In the genomic region with DNA sequence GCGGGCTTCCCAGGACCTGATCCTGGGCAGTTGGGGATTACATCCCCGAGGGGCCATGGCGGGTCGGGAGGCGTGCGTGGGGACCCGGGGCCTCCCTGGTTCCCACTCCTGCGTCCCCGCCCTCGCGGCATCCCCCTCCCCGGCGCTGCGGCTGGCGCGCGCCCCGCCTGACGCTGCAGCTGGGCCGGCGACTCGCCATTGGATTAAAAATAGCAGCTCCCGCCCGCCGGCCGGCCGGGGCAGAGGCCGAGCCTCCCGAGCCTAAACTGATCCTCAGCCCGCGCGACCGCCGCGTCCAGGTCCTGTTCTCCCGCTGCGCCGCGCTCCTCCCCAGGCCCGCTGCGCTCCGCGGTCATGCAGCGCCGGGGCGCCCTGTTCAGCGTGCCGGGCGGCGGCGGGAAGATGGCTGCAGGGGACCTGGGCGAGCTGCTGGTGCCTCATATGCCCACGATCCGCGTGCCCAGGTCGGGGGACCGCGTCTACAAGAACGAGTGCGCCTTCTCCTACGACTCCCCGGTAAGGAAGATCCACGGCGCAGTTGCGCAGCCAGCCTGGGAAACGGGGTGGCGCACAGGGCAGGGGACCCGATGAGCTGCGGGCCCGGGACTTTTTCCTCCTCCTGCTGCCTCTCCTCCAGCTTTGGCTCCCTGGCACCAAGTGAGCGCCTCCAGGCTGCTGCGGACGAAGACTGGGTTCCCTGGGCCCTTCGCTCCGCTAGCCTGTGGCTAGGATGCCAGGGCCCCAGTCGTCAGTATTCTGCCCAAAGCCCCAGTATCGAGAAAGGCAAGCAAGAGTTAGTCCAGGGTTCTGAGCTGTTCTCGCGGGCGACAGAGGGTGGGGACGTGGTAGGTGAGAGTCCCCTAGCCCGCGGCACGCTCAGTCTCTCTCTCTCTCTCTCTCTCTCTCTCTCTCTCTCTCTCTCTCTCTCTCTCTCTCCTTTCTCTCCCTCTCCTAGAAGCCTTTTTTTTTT, we compare ENCODE assay signal across 8 mouse cellular contexts. TPM values are rescaled to one million over a fixed set of nuclear protein-coding genes. Genes with fewer than 3 reads are reported as not detected.
DNase-seq lines count a peak whose midpoint lies in the region; ATAC-seq lines count a peak whose summit lies in the region.

Gene Usp13 (plus strand): TSS at position 190 of the 970 bp plus-strand sequence.

- H3K27ac ChIP-seq in hindbrain, embryonic 14.5 days: peak within 1 kb of the TSS; percentile 96

- no peaks in the 10 kb centered on the region for H3K36me3 ChIP-seq in hindbrain, embryonic 14.5 days (replicated peaks; ENCODE audit: control insufficient read depth, insufficient read depth)

- DNase-seq in WW6 (ENCODE audit: low read depth, low spot score): peak; percentile 47
- DNase-seq in cerebellum, postnatal 25 days: peak; percentile 79 to 84
- peak; percentile 64 to 74 for DNase-seq in frontal cortex, postnatal 36 days (ENCODE audit: low spot score in 2 of 2)
- DNase-seq in hindbrain, embryonic 14.5 days (ENCODE audit: low spot score): peak; percentile 67
- peak; percentile 59 to 72 for DNase-seq in left cerebral cortex, adult 18-20 months (ENCODE audit: low spot score in 2 of 2)
- peak; percentile 47 for DNase-seq in lung, postnatal 25 days (ENCODE audit: low spot score)
- DNase-seq in right cerebral cortex, postnatal 10 days (ENCODE audit: low spot score in 2 of 2): peak; percentile 75 to 79

- ATAC-seq in hindbrain, embryonic 14.5 days (ENCODE audit: low FRiP score): peak; percentile 88
- no peak for ATAC-seq in megakaryocyte-erythroid progenitor cell, adult 5-6 weeks (replicated peaks; ENCODE audit: low FRiP score, low TSS enrichment, poor library complexity, severe bottlenecking)

- H3K4me2 ChIP-seq in hindbrain, embryonic 14.5 days (replicated peaks): peak within 1 kb of the TSS; percentile 53

- H3K9me3 ChIP-seq in hindbrain, embryonic 14.5 days (ENCODE audit: control insufficient read depth, low read length): no peaks in the 10 kb centered on the region

- peak within 1 kb of the TSS; percentile 91 for H3K4me3 ChIP-seq in hindbrain, embryonic 14.5 days (replicated peaks; ENCODE audit: low read length)

- no peaks in the 10 kb centered on the region for H3K27me3 ChIP-seq in hindbrain, embryonic 14.5 days (ENCODE audit: control insufficient read depth, insufficient read depth, low read length)

- H3K4me1 ChIP-seq in hindbrain, embryonic 14.5 days (replicated peaks; ENCODE audit: control insufficient read depth, insufficient read depth, low read length): peaks cover 10% of the 10 kb centered on the region; the same call in 1 of the 2 replicates

- H3K9ac ChIP-seq in hindbrain, embryonic 14.5 days: peak within 1 kb of the TSS; percentile 92

- WGBS in hindbrain, embryonic 14.5 days: under 1% methylated on average over 66 of the region's 84 CpGs

RNA-seq across cellular contexts. Expression of gene Usp13, which starts in this region (rescaled TPM):
- polyA plus RNA-seq in hindbrain, embryonic 14.5 days (2014; fragmentation: Nextera tagmentation; extraction: Ambion mirVana): 12.2 and 13.8 TPM in 2 replicates
- total RNA-seq in left cerebral cortex, adult 18-20 months (2021): 10 to 100 TPM; 30.0 to 31.9 TPM
- not detected in 2 replicates for total RNA-seq in megakaryocyte-erythroid progenitor cell, adult 5-6 weeks (2014; fragmentation: Nextera tagmentation)
- not detected in 2 replicates for total RNA-seq in megakaryocyte-erythroid progenitor cell, adult 5-6 weeks (2017)

Comparison
In these comparisons a context has a peak if more than half of its experiments do, and no peak if none do; other contexts are left out.
1. RNA of gene Usp13 (total RNA-seq): 30.0 to 31.9 TPM in left cerebral cortex, adult 18-20 months; not detected in megakaryocyte-erythroid progenitor cell, adult 5-6 weeks; every median in the first group is over 10 times any median in the second.
2. Peak in every context shown above with its lines, with median percentiles within 50 percentile points of each other: DNase-seq.